Mouse (Mus musculus): ENCODE data around the gene Tfdp1. TPM values are rescaled to one million over a fixed set of nuclear protein-coding genes. Genes with fewer than 3 reads are reported as not detected.
A peak's percentile ranks its signal among the peaks of the same experiment; 100 is the strongest.

The Tfdp1 gene
- total and polyA plus RNA-seq, 3 experiments: 143 to 331 (median 256) TPM

DNA sequence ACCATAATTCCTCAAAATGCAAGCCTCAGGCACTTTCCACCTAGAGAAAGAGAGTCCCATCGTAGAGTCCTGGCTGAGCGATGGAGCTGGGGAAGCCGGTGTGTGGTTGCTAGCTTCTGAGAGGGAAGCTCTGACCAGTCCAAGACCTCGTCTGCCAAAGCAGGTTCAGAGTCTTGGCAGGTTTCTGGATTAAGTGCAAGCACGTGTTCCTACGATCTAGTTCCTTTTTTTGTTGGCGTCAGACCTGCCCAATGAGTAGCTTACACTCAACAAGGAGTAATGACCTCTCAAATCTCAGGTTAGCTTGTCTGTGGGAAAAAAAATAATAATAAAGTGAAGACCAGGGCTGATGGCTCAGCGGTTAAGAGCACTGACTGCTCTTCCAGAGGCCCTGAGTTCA, 49.2 kb downstream of the Tfdp1 start:
- H3K27ac ChIP-seq (ENCODE audit: control insufficient read depth, low read depth, low read length): no peak overlapping the region
- H3K4me1 ChIP-seq (ENCODE audit: control insufficient read depth in 1 of 2, insufficient read depth in 2 of 2, low read length in 2 of 2): peaks cover 0 to 6% of the 10 kb centered on the region in 2 experiments; a peak in 2 of 4 replicates
- H3K9me3 ChIP-seq (replicated peaks; ENCODE audit: insufficient read depth, low read length): no peaks in the 10 kb centered on the region
- TF ChIP-seq HCFC1 (IDR thresholded peaks at IDR 0.05; ENCODE audit: low read depth, low read length) (no peak), USF1 (IDR thresholded peaks at IDR 0.05; ENCODE audit: low read depth, low read length) (peak; percentile 48), BHLHE40 (IDR thresholded peaks at IDR 0.05; ENCODE audit: borderline replicate concordance, low read depth, low read length) (peak; percentile 52; the same call in 1 of the 2 replicates), MAX (IDR thresholded peaks at IDR 0.05; ENCODE audit: low read length) (peak; percentile 94), MYC (IDR thresholded peaks at IDR 0.05; ENCODE audit: low read depth, low read length) (peak; percentile 81), USF2 (IDR thresholded peaks at IDR 0.05; ENCODE audit: borderline replicate concordance in 1 of 2, insufficient read depth in 1 of 2, low read depth in 1 of 2, low read length in 2 of 2) (no peak), MXI1 (IDR thresholded peaks at IDR 0.05; ENCODE audit: low read depth, low read length) (peak; percentile 63; the same call in 1 of the 2 replicates)
- DNase-seq (ENCODE audit: low read depth, low spot score): peak; percentile 68
- no peaks in the 10 kb centered on the region for H3K79me2 ChIP-seq (ENCODE audit: control insufficient read depth, insufficient read depth, low read length, poor library complexity)
- H3K27me3 ChIP-seq (ENCODE audit: control insufficient read depth in 1 of 2, insufficient read depth in 2 of 2, low read length in 2 of 2): no peaks in the 10 kb centered on the region
- peaks cover 0 to 2% of the 10 kb centered on the region in 2 experiments; a peak in 1 of 4 replicates for H3K36me3 ChIP-seq (ENCODE audit: control insufficient read depth in 1 of 2, insufficient read depth in 2 of 2, low read length in 2 of 2)
- no peak overlapping the region for H3K4me3 ChIP-seq (ENCODE audit: control insufficient read depth in 1 of 2, insufficient read depth in 1 of 2, low read depth in 2 of 2, low read length in 2 of 2)
- no peak overlapping the region for H3K9ac ChIP-seq (ENCODE audit: control insufficient read depth, low read depth, low read length, poor library complexity, severe bottlenecking)

DNA sequence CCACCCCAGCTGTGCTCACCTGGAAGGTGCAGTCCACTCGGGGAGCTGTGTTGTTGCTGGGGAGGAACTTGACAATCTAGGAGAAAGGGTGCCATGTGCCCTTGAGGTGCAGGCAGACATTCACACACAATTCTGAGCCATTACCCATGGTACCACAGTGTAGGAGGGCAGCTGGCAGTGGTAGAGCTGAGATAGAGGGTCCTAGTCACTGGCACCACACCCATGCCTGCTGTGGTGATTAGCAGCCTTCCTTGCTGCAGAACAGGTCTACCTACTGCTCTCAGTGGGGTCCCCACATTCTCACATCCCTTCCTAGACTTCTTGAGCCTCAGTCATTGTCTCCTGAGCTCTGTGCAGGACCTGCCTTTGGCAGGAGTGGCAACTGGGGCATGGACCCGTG, 50.2 kb downstream of the Tfdp1 start:
- no peaks in the 10 kb centered on the region for H3K27me3 ChIP-seq (ENCODE audit: control insufficient read depth in 1 of 2, insufficient read depth in 2 of 2, low read length in 2 of 2)
- TF ChIP-seq NRF1 (IDR thresholded peaks at IDR 0.05; ENCODE audit: insufficient read depth, low read depth, low read length, poor library complexity, severe bottlenecking) (no peak), ELF1 (IDR thresholded peaks at IDR 0.05; ENCODE audit: low read depth, low read length) (no peak), MXI1 (IDR thresholded peaks at IDR 0.05; ENCODE audit: low read depth, low read length) (no peak), GABPA (IDR thresholded peaks at IDR 0.05; ENCODE audit: low read depth, low read length) (no peak), MAX (IDR thresholded peaks at IDR 0.05; ENCODE audit: low read length) (no peak)

DNA sequence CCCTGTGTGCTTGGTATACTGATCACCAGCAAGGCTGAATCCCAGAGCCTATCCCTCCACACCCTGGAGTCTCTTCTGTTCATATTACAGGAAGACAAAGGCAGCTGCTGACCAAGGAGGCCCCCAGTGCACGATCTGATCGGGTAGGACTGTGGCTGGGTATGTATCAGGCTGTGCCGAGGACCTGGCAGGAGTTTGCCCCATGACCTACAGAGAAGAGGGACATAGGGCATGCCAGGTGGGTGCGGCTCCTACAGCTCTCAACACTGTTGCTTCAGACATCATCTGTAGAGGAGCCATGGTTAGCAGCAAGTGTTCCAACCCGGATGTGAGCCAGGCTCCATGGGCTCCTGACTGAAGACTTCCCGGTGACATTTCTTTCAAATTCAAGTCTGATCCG, 55.3 kb downstream of the Tfdp1 start:
- H3K9ac ChIP-seq (ENCODE audit: control insufficient read depth, low read depth, low read length, poor library complexity, severe bottlenecking): no peak overlapping the region
- DNase-seq (ENCODE audit: low read depth, low spot score): no peak
- H3K4me1 ChIP-seq (ENCODE audit: control insufficient read depth in 1 of 2, insufficient read depth in 2 of 2, low read length in 2 of 2): no peaks in the 10 kb centered on the region
- H3K27me3 ChIP-seq (ENCODE audit: control insufficient read depth in 1 of 2, insufficient read depth in 2 of 2, low read length in 2 of 2): no peaks in the 10 kb centered on the region
- no peaks in the 10 kb centered on the region for H3K9me3 ChIP-seq (replicated peaks; ENCODE audit: insufficient read depth, low read length)
- no peak overlapping the region for H3K27ac ChIP-seq (ENCODE audit: control insufficient read depth, low read depth, low read length)
- H3K36me3 ChIP-seq (ENCODE audit: control insufficient read depth in 1 of 2, insufficient read depth in 2 of 2, low read length in 2 of 2): no peaks in the 10 kb centered on the region
- H3K4me3 ChIP-seq (ENCODE audit: control insufficient read depth in 1 of 2, insufficient read depth in 1 of 2, low read depth in 2 of 2, low read length in 2 of 2): no peak overlapping the region
- no peaks in the 10 kb centered on the region for H3K79me2 ChIP-seq (ENCODE audit: control insufficient read depth, insufficient read depth, low read length, poor library complexity)
- no peak for TF ChIP-seq MYB (IDR thresholded peaks at IDR 0.05; ENCODE audit: low read depth, low read length)
- TF ChIP-seq RCOR1 (IDR thresholded peaks at IDR 0.05; ENCODE audit: low read depth, low read length): no peak
- TF ChIP-seq SMC3 (IDR thresholded peaks at IDR 0.05; ENCODE audit: low read depth, low read length): no peak
- no peak for TF ChIP-seq TCF12 (IDR thresholded peaks at IDR 0.05; ENCODE audit: low read depth, low read length)
- no peak for TF ChIP-seq HCFC1 (IDR thresholded peaks at IDR 0.05; ENCODE audit: low read depth, low read length)
- TF ChIP-seq CHD2 (IDR thresholded peaks at IDR 0.05; ENCODE audit: low read length): no peak
- no peak for TF ChIP-seq JUND (IDR thresholded peaks at IDR 0.05; ENCODE audit: low read depth, low read length)
- TF ChIP-seq SIN3A (IDR thresholded peaks at IDR 0.05; ENCODE audit: low read length): no peak
- TF ChIP-seq MEF2A (IDR thresholded peaks at IDR 0.05; ENCODE audit: extremely low read depth, insufficient replicate concordance, low read depth, low read length, poor library complexity, severe bottlenecking): no peak
- no peak for TF ChIP-seq BHLHE40 (IDR thresholded peaks at IDR 0.05; ENCODE audit: borderline replicate concordance, low read depth, low read length)
- TF ChIP-seq MAX (IDR thresholded peaks at IDR 0.05; ENCODE audit: low read length): no peak
- no peak for TF ChIP-seq MAFK (IDR thresholded peaks at IDR 0.05; ENCODE audit: borderline replicate concordance, low read depth, low read length)
- TF ChIP-seq E2F4 (IDR thresholded peaks at IDR 0.05; ENCODE audit: borderline replicate concordance, low read depth, low read length): no peak
- TF ChIP-seq RAD21 (IDR thresholded peaks at IDR 0.05; ENCODE audit: low read depth, low read length): no peak
- no peak for TF ChIP-seq NRF1 (IDR thresholded peaks at IDR 0.05; ENCODE audit: insufficient read depth, low read depth, low read length, poor library complexity, severe bottlenecking)
- no peak for TF ChIP-seq GABPA (IDR thresholded peaks at IDR 0.05; ENCODE audit: low read depth, low read length)
- TF ChIP-seq CHD1 (IDR thresholded peaks at IDR 0.05; ENCODE audit: low read depth, low read length): no peak
- no peak for TF ChIP-seq POLR2A (IDR thresholded peaks at IDR 0.05; ENCODE audit: control insufficient read depth in 1 of 2, insufficient read depth in 1 of 2, low read depth in 1 of 2, low read length in 2 of 2, poor library complexity in 1 of 2)
- TF ChIP-seq ELF1 (IDR thresholded peaks at IDR 0.05; ENCODE audit: low read depth, low read length): no peak
- TF ChIP-seq MAZ (IDR thresholded peaks at IDR 0.05; ENCODE audit: low read depth, low read length): no peak

More for the DNA sequence above, 50.2 kb downstream of the Tfdp1 start:
- Histone ChIP-seq H3K27ac (ENCODE audit: control insufficient read depth, low read depth, low read length) (no peak overlapping the region), H3K4me3 (ENCODE audit: control insufficient read depth in 1 of 2, insufficient read depth in 1 of 2, low read depth in 2 of 2, low read length in 2 of 2) (no peak overlapping the region), H3K9ac (ENCODE audit: control insufficient read depth, low read depth, low read length, poor library complexity, severe bottlenecking) (no peak overlapping the region), H3K9me3 (replicated peaks; ENCODE audit: insufficient read depth, low read length) (no peaks in the 10 kb centered on the region), H3K4me1 (ENCODE audit: control insufficient read depth in 1 of 2, insufficient read depth in 2 of 2, low read length in 2 of 2) (peaks cover 0 to 6% of the 10 kb centered on the region in 2 experiments; a peak in 2 of 4 replicates), H3K79me2 (ENCODE audit: control insufficient read depth, insufficient read depth, low read length, poor library complexity) (no peaks in the 10 kb centered on the region), H3K36me3 (ENCODE audit: control insufficient read depth in 1 of 2, insufficient read depth in 2 of 2, low read length in 2 of 2) (peaks cover 0 to 2% of the 10 kb centered on the region in 2 experiments; a peak in 1 of 4 replicates)
- DNase-seq (ENCODE audit: low read depth, low spot score): no peak
